Mouse (Mus musculus) embryo, embryonic 10 days (tissue): ENCODE results near the gene Tiprl.

Experiments
- DNase-seq: peaks from one replicate; pipeline ENCODE4 v3.0.0-alpha.2; 2015; ENCODE audit warnings: low spot score

Gene Tiprl

GRCm38 (mm10) chr1:165236321-165237298 is at the start of gene Tiprl:
TSS of gene Tiprl (minus strand) at chr1:165236996.
- DNase-seq = peak; percentile 97

GRCm38 (mm10) chr1:165284096-165284495 is 47.3 kb upstream of the Tiprl start:
- no peak for DNase-seq

DNA sequence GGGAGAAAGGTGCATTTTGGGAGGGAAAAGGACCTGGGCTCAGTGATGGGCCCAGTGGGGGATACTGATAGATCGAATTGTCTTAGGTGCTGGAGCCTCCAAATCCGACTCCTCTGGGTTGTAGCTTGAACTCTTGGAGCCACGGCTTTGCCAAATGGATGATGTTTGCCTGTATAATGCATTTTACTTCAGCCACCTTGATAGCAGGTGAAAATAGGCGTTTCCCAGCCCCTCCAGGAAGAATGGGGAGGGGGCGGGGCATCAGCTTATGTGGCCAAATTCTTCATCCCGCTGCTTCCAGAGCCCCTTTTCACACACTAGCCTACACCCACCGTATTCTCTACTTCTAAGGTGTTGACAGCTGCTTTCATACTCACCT is 46.2 kb upstream of the Tiprl start:
- DNase-seq = no peak

- DNase-seq = peak; percentile 28
Observed at GRCm38 (mm10) chr1:165282222-165282966, 45.6 kb upstream of the Tiprl start.

GRCm38 (mm10) chr1:165281351-165282221 is 44.8 kb upstream of the Tiprl start:
- peak; percentile 76 for DNase-seq

DNA sequence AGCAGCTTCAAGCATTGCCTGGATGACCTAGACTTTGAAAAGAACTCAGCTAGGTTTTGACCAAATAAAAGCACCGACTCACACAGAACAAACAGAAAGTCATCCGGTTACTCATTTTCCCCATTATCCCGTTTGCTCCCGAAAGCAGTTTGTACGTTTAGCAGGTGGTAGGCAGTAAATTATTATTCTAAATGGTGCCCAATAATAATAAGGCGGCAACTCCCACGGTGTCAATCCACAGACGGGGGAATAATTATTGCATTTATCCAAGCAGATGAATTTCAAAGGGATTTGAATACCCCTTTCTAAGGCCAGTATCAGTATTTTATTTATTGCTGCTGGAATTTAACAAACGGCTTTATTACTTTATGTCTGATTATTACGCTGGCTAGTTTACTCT is 43.9 kb upstream of the Tiprl start:
- no peak for DNase-seq

DNA sequence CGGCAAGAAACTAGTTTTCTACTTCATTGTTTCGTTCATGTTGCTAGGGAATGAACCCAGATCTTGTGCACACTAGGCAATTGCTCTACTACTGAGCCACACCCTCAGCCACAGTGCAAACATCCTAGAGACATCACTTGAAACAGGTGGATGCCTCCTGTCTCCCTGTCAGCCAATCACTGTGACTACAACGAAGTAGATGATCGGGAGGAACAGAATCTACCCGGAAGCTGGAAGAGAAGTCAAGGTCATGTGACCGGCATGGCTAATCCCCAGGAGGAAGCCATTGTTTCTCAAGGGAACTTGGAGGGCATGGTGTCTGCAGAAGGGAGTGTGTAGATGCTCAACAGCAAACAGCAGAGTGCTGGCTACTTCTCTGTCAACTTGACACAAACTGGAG is 38.1 kb upstream of the Tiprl start:
- no peak for DNase-seq

DNA sequence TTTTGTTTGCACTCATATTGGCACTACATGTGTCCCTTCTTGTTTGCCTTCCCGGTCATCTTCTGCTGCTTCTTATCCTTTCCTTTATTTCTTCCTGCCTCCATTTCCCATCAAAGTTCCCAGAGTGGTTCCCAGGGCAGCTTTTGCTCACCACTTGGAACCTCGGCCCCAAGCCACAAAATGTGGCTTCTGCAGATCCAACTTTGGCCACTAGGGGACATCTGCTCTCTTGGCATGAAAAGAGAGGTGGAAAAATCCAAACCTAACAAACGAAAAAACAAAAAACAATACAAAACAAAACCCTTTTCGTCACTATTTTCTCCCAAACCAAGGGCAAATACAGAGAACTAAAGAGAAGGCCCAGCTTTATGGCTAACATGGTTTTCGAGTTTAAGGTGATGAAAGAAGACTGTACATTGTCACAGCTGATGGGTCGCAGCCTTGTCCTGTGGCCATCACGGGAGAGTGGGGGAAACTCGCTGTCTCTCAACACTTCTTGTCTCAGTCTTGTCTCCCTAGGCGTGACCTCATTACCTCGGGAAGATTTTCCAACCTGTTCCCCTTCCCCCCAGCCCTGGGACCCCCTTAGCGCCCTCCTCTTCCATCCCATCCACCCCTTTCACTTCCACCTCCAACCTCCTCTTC is 15.4 kb upstream of the Tiprl start:
- peak; percentile 71 for DNase-seq

- no peak for DNase-seq
Observed at GRCm38 (mm10) chr1:165250546-165250945, 13.8 kb upstream of the Tiprl start.

GRCm38 (mm10) chr1:165248842-165249241 is 12.0 kb upstream of the Tiprl start:
- DNase-seq = no peak

- no peak for DNase-seq
Observed at GRCm38 (mm10) chr1:165247788-165248187, 11.0 kb upstream of the Tiprl start.

GRCm38 (mm10) chr1:165247085-165247484 is 10.3 kb upstream of the Tiprl start:
- DNase-seq = no peak

DNA sequence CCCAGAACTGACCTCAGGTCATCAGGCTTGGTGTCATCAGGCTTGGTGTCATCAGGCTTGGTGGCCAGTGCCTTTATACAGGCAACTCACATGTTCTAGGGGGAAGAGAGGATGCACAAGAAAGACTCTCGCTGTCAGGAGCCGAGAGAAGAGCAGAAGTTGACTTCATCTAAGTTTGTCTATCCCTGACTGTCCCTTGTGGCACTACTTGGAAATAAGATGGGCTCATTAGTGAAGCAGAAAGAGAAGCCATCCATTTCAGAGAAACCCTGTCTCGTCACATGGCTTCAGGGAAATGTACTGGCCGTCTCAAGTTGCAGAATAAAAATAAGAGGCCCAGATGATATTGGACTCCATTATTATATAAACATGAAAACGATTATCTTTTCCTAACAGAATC is 9.8 kb upstream of the Tiprl start:
- DNase-seq = no peak

GRCm38 (mm10) chr1:165235846-165236245 is 950 bp downstream of the Tiprl start:
- no peak for DNase-seq

DNA sequence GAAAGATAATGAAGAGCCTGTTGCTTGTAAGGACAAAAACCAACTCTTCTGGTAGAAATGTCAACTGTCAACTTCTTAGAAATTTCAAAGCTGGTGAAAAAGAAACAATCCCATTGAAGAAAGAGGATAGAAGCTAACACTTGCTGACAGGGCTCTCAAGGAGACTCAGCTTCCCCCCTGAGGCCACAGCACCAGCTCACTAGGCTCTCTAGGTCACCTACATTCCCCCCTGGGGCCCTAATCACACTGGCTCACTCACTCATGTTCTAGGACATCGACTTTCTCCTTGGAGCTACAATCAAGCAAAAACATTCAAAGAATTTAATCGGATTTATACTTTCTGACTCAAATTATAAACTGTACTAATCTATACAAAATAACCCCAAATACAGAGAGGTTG is 3.0 kb downstream of the Tiprl start:
- no peak for DNase-seq

GRCm38 (mm10) chr1:165230691-165231090 is 6.1 kb downstream of the Tiprl start:
- DNase-seq = no peak

- DNase-seq = no peak
Observed at GRCm38 (mm10) chr1:165229577-165229976, 7.2 kb downstream of the Tiprl start.

GRCm38 (mm10) chr1:165217023-165217589 is 19.7 kb downstream of the Tiprl start:
- no peak for DNase-seq

DNA sequence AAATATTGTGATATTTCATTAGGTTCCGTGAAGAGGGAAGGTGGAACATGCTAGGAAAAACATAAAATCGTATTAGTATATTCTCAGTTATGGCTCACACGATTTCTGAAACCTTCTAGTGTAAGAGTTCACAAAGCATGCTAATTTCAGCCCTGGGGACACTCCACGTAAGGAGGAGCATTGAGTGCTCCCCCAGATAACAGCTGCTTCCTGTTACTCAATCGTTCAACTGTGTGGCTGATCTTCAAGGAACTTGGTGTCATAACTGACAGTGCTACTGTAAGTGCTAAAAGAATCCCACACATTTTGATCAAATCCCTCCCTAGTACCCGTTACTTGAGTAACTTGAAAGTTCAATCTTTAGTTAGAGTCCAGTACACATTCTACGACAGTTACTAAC is 21.0 kb downstream of the Tiprl start:
- no peak for DNase-seq

DNA sequence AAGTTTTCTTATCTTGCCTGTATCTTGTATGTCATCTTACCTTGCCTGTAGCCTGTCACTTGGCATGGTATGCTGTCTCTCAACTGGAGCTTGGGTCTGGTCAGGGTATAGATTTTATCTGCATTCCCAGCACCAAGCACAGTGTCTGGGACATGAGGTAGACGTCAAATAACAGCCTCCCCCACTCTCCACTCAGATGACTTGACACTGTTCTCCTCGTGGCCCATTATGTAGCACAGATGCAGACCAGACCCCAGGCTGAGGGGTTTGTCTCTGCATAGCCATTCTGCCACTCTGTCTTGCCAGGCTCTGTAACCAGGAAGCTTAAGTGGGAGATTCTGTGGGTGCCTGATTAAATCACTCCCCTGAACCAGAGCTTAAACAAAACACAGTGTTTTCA is 31.2 kb downstream of the Tiprl start:
- DNase-seq = no peak

DNA sequence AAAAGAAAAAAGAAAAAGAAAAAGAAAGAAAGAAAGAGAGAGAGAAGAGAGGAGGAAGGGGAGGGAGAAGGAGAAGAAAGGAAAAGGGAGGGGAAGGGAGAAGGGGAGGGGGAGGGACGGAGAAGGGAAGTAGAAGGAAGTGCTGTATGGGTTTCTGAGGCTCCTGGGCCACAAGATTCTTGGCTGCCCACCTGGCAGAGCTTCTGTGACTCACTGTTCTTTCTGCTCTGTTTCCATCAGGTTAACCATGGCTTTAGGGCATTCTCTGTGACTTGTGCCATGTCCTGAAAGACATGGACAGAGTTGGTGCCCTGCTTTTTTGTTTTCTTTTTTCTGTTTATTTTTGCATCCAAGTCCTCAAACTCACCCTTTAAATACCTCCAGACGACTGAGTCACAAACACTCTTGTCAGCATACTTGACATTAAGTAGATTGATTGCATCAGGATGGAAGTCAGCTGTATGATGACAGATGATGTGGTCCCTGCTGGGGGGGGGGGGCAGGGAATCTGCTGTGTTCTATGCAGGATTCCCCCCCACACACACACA is 33.2 kb downstream of the Tiprl start:
- DNase-seq = no peak
